In genomic region chr8:123858941-123859647, GRCm38 (mm10) we compare ENCODE assay signal across 8 mouse cellular contexts. TPM values are rescaled to one million over a fixed set of nuclear protein-coding genes. Genes with fewer than 3 reads are reported as not detected.
DNase-seq lines count a peak whose midpoint lies in the region; ATAC-seq and TF ChIP-seq lines count a peak whose summit lies in the region.

No protein-coding gene starts in this region.

- TF ChIP-seq CTCF in Patski (IDR thresholded peaks at IDR 0.05): peak; percentile 62

- peak overlapping the region; percentile 88 for H3K27ac ChIP-seq in hindbrain, embryonic 13.5 days

- DNase-seq in Patski (ENCODE audit: low read depth, low spot score): peak; percentile 44
- peak; percentile 96 to 97 for DNase-seq in cerebellum, postnatal 14 days
- peak; percentile 80 to 85 for DNase-seq in frontal cortex, postnatal 14 days (ENCODE audit: low spot score in 2 of 2)
- DNase-seq in layer of hippocampus, postnatal 25 days (ENCODE audit: extremely low spot score in 1 of 2, low spot score in 1 of 2): peak; percentile 79 to 85
- DNase-seq in lung, postnatal 25 days (ENCODE audit: low spot score): peak; percentile 91
- DNase-seq in retina, embryonic 14.5 days (ENCODE audit: low spot score): peak; percentile 92
- DNase-seq in thymus, postnatal 4 days: peak; percentile 97

- H3K36me3 ChIP-seq in hindbrain, embryonic 13.5 days: 0 out of 2 replicates have a peak, but pooled peaks cover 3% of the 10 kb centered on the region

- ATAC-seq in Patski: peak; percentile 81
- peak; percentile 95 for ATAC-seq in hindbrain, embryonic 13.5 days (ENCODE audit: low FRiP score)

- peak overlapping the region; percentile 86 for H3K9ac ChIP-seq in hindbrain, embryonic 13.5 days

- H3K4me3 ChIP-seq in hindbrain, embryonic 13.5 days: peak overlapping the region; percentile 78

- peaks cover 20% of the 10 kb centered on the region for H3K4me1 ChIP-seq in hindbrain, embryonic 13.5 days (replicated peaks)

- no peaks in the 10 kb centered on the region for H3K9me3 ChIP-seq in hindbrain, embryonic 13.5 days

- peak overlapping the region; percentile 72 for H3K4me2 ChIP-seq in hindbrain, embryonic 13.5 days

- under 1% methylated on average over 78 of the region's 79 CpGs for WGBS in hindbrain, embryonic 13.5 days

- POLR2A ChIA-PET in Patski (lab: Charles Lee): interaction anchor here (0.8 to 1.1 kb wide), 2 partner anchors 8 to 9 kb away, joined by 4 to 5 read pairs; no protein-coding TSS in a partner anchor

- CTCF ChIA-PET in Patski (lab: Charles Lee): no interaction called here

- peaks cover 10% of the 10 kb centered on the region for H3K27me3 ChIP-seq in Patski
- peaks cover 25% of the 10 kb centered on the region for H3K27me3 ChIP-seq in hindbrain, embryonic 13.5 days

- in situ Hi-C loops in Patski (cut with MboI; ENCODE audit: low pct_unique_long_range_greater_than_20kb): no loop called here

RNA-seq across cellular contexts. Expression of gene Ccsap, which starts 0.9 kb away (rescaled TPM):
- polyA plus RNA-seq in Patski (2021): 4.9 TPM
- 4.0 and 4.1 TPM in 2 replicates for polyA plus RNA-seq in hindbrain, embryonic 13.5 days (2015; fragmentation: Nextera tagmentation; extraction: Ambion mirVana)
- total RNA-seq in layer of hippocampus, postnatal 25 days (2021): 10 to 100 TPM; 58.6 to 63.2 TPM

RNA-seq across cellular contexts. Expression of gene Acta1, which starts 35.5 kb away (rescaled TPM):
- 0.12 TPM for polyA plus RNA-seq in Patski (2021)
- polyA plus RNA-seq in hindbrain, embryonic 13.5 days (2015; fragmentation: Nextera tagmentation; extraction: Ambion mirVana): 7.4 and 9.9 TPM in 2 replicates
- total RNA-seq in layer of hippocampus, postnatal 25 days (2021): 1 to 10 TPM; 7.4 to 9.0 TPM

RNA-seq across cellular contexts. Expression of gene Rab4a, which starts 53.3 kb away (rescaled TPM):
- 34.1 TPM for polyA plus RNA-seq in Patski (2021)
- 73.9 and 74.8 TPM in 2 replicates for polyA plus RNA-seq in hindbrain, embryonic 13.5 days (2015; fragmentation: Nextera tagmentation; extraction: Ambion mirVana)
- total RNA-seq in layer of hippocampus, postnatal 25 days (2021): 10 to 100 TPM; 42.9 to 44.9 TPM

Comparison
In these comparisons a context has a peak if more than half of its experiments do, and no peak if none do; other contexts are left out.
1. Peak in every context shown above with its lines: DNase-seq, ATAC-seq, H3K4me3 ChIP-seq and H3K27ac ChIP-seq.
2. DNase-seq: peak in every context shown above with its lines; median percentile 97 in thymus, postnatal 4 days; 96 in cerebellum, postnatal 14 days; 92 in retina, embryonic 14.5 days; 91 in lung, postnatal 25 days; 82 in frontal cortex, postnatal 14 days; 82 in layer of hippocampus, postnatal 25 days; 44 in Patski.